Mouse (Mus musculus) bone marrow macrophage, adult 2 months (primary cell): ENCODE measurements around the gene B9d2.

ENCODE experiments used
- CTCF ChIP-seq: IDR thresholded peaks from 2 replicates; pipeline ENCODE4 v1.5.1; 2012; ENCODE audit warnings: low read depth, mild to moderate bottlenecking, low read length, moderate library complexity
- POLR2A ChIP-seq: IDR thresholded peaks from 2 replicates; pipeline ENCODE4 v1.6.1; 2012; ENCODE audit warnings: mild to moderate bottlenecking, low read depth, low read length, borderline replicate concordance

DNA sequence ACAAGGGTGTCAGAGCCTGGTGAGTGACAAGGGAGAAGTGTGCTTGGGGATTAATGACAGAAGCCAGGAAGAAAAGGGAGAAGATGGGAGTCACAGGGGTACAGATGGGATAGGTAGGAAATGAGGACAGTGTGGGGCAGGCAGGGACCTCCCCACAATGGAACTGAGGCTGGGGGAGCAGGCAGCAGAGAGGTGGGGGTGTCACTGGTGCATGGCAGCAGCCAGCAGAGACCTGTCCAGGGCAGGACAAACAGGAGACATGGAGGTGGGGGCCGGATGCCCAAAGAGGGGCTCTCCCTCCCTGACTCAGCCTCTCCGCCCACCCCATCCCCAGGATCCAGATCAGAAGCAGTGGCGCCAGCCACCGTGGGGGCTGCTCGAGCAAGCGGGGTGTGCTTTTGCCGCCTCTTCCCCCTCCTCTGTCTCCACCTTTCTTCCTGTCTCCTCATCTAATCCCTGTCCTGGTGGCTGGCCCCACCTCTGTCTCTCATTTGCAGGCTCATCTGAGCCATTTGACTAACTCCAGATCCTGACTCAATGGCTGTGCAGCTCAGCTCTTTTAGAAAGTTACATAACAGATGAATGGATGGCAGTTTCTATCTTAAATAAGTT lies 30.0 kb downstream of the B9d2 start:
- TF ChIP-seq CTCF (no peak), POLR2A (no peak)
